8 mouse cellular contexts compared by ENCODE assay signal in the genomic region with DNA sequence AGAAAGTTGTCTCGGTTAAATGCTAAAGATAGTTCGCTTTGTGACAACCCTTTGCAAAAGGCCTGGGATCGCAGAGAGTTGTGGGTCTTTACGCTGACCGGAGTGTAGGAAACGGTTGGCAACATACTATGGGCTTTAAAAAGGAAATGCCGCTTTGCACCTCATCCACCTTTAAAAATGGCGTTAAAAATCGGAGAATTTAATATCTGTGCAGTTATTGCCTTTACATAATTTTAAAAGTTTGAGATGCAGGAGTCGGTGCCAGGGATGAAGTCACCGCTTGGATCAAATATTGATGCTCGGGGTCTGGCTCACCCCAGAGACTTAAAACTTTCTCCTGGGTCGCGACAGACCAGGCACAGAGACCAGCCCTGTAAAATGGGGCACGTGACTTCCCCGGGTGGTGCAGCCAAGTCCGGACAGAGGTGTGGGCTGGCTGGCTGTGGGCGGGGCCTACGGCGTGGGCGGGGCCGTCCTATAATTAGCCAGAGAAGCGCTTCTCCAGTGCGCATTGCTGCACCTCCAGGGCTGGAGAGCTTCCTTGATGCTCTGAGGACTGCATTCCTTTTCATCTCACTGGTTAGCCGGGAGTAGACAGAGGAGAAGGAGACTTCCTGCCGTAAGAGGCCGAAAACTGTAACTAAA. TPM values are rescaled to one million over a fixed set of nuclear protein-coding genes. Genes with fewer than 3 reads are reported as not detected.
A peak's percentile ranks its signal among the peaks of the same experiment; 100 is the strongest.
DNase-seq lines count a peak whose midpoint lies in the region; ATAC-seq and TF ChIP-seq lines count a peak whose summit lies in the region.

No protein-coding gene starts in this region.

- peak; percentile 64 for TF ChIP-seq POLR2A in cortical plate, adult 2 months (IDR thresholded peaks at IDR 0.05; ENCODE audit: extremely low read depth, insufficient read depth, low read length)

- no peak for TF ChIP-seq CTCF in cortical plate, adult 2 months (IDR thresholded peaks at IDR 0.05; ENCODE audit: extremely low read depth, insufficient read depth, low read length)

- peak; percentile 89 for DNase-seq in adipocyte (ENCODE audit: low spot score)
- peak; percentile 83 for DNase-seq in gastrocnemius, postnatal 10 days
- peak; percentile 72 for DNase-seq in induced T-regulatory cell, adult 2 months (ENCODE audit: low read depth)
- peak; percentile 30 to 61 for DNase-seq in left cerebral cortex, postnatal 14 days (ENCODE audit: low spot score in 2 of 2)
- DNase-seq in right cerebral cortex, postnatal 36 days (ENCODE audit: low spot score in 2 of 2) = peak; percentile 39 to 51
- peak; percentile 91 for DNase-seq in yolk sac, embryonic 10.5 days (ENCODE audit: low spot score)

- H3K27ac ChIP-seq in cortical plate, adult 2 months (ENCODE audit: insufficient read depth, low read length) = no peak overlapping the region

- intact Hi-C loops in left cerebral cortex, postnatal 14 days (cut with DNase I) = loop anchor here (5.0 to 10.0 kb wide), 3 partner anchors 179 to 802 kb away; no protein-coding TSS in a partner anchor

- peak; percentile 97 for ATAC-seq in megakaryocyte-erythroid progenitor cell, adult 5-6 weeks (replicated peaks; ENCODE audit: low FRiP score, low TSS enrichment, poor library complexity, severe bottlenecking)

- peak overlapping the region; percentile 44 for H3K4me3 ChIP-seq in cortical plate, adult 2 months (ENCODE audit: insufficient read depth, low read length)

- H3K4me1 ChIP-seq in cortical plate, adult 2 months (ENCODE audit: control insufficient read depth, insufficient read depth, low read length) = no peaks in the 10 kb centered on the region

RNA-seq across cellular contexts. Expression of a gene that starts 53.7 kb away (rescaled TPM):
- 7.8 and 7.9 TPM in 2 replicates for polyA plus RNA-seq in cortical plate, adult 2 months (2012; rRNA removed)
- total RNA-seq in gastrocnemius, postnatal 10 days (2021) = 1 to 10 TPM; 6.2 to 7.2 TPM
- 10 to 100 TPM in 1 of 2 experiments, 1 to 10 TPM in 1; 8.8 to 10.0 TPM for total RNA-seq in left cerebral cortex, postnatal 14 days (2021)
- 7.4 and 7.5 TPM in 2 replicates for total RNA-seq in megakaryocyte-erythroid progenitor cell, adult 5-6 weeks (2014; fragmentation: Nextera tagmentation)
- total RNA-seq in megakaryocyte-erythroid progenitor cell, adult 5-6 weeks (2017) = 7.3 and 11.4 TPM in 2 replicates
